Mouse (Mus musculus): ENCODE measurements around the gene Fbf1.

Fbf1 gene

GRCm38 (mm10) chr11:116178411-116179121, 10.6 kb upstream of the Fbf1 start:
- DNase-seq (ENCODE audit: low read depth, low spot score), result no peak

GRCm38 (mm10) chr11:116176010-116176409, 8.0 kb upstream of the Fbf1 start:
- no peak for DNase-seq (ENCODE audit: low read depth, low spot score)

GRCm38 (mm10) chr11:116174775-116175448, 6.9 kb upstream of the Fbf1 start:
- no peak for DNase-seq (ENCODE audit: low read depth, low spot score)

- no peak for DNase-seq (ENCODE audit: low read depth, low spot score)
Measured at GRCm38 (mm10) chr11:116171959-116172358, 4.0 kb upstream of the Fbf1 start.

- DNase-seq (ENCODE audit: low read depth, low spot score), result no peak
Measured at GRCm38 (mm10) chr11:116170003-116170800, 2.2 kb upstream of the Fbf1 start.

GRCm38 (mm10) chr11:116169214-116169613, 1.2 kb upstream of the Fbf1 start:
- DNase-seq (ENCODE audit: low read depth, low spot score), result no peak

GRCm38 (mm10) chr11:116167232-116167631, 734 bp downstream of the Fbf1 start:
- peak; percentile 3 for DNase-seq (ENCODE audit: low read depth, low spot score)

- no peak for DNase-seq (ENCODE audit: low read depth, low spot score)
Measured at GRCm38 (mm10) chr11:116163002-116163401, 5.0 kb downstream of the Fbf1 start.

GRCm38 (mm10) chr11:116162146-116162545, 5.8 kb downstream of the Fbf1 start:
- no peak for DNase-seq (ENCODE audit: low read depth, low spot score)

- DNase-seq (ENCODE audit: low read depth, low spot score), result no peak
Measured at GRCm38 (mm10) chr11:116161312-116161711, 6.7 kb downstream of the Fbf1 start.

GRCm38 (mm10) chr11:116150960-116151359, 17.0 kb downstream of the Fbf1 start:
- DNase-seq (ENCODE audit: low read depth, low spot score), result no peak

GRCm38 (mm10) chr11:116149341-116149740, 18.6 kb downstream of the Fbf1 start:
- no peak for DNase-seq (ENCODE audit: low read depth, low spot score)

- no peak for DNase-seq (ENCODE audit: low read depth, low spot score)
Measured at GRCm38 (mm10) chr11:116148761-116149221, 19.2 kb downstream of the Fbf1 start.

- no peak for DNase-seq (ENCODE audit: low read depth, low spot score)
Measured at GRCm38 (mm10) chr11:116146294-116146985, 21.5 kb downstream of the Fbf1 start.

- no peak for DNase-seq (ENCODE audit: low read depth, low spot score)
Measured at GRCm38 (mm10) chr11:116145481-116146293, 22.3 kb downstream of the Fbf1 start.

- DNase-seq (ENCODE audit: low read depth, low spot score), result no peak
Measured at GRCm38 (mm10) chr11:116143468-116143867, 24.5 kb downstream of the Fbf1 start.

- no peak for DNase-seq (ENCODE audit: low read depth, low spot score)
Measured at GRCm38 (mm10) chr11:116142211-116142991, 25.6 kb downstream of the Fbf1 start.

GRCm38 (mm10) chr11:116138468-116139138, 29.4 kb downstream of the Fbf1 start, which contains the start of gene Mrpl38:
Mrpl38 (minus strand) TSS chr11:116138868.
- DNase-seq (ENCODE audit: low read depth, low spot score), result peak; percentile 96

- DNase-seq (ENCODE audit: low read depth, low spot score), result no peak
Measured at GRCm38 (mm10) chr11:116138096-116138467, 29.9 kb downstream of the Fbf1 start.

Measured in A20 (cell line).